Mouse (Mus musculus) kidney, postnatal 10 days (tissue): ENCODE results near the gene Mecom.

Source experiments
- DNase-seq: peaks from one replicate; pipeline ENCODE4 v3.0.0; 2021; ENCODE audit warnings: mixed read lengths

The Mecom gene

DNA sequence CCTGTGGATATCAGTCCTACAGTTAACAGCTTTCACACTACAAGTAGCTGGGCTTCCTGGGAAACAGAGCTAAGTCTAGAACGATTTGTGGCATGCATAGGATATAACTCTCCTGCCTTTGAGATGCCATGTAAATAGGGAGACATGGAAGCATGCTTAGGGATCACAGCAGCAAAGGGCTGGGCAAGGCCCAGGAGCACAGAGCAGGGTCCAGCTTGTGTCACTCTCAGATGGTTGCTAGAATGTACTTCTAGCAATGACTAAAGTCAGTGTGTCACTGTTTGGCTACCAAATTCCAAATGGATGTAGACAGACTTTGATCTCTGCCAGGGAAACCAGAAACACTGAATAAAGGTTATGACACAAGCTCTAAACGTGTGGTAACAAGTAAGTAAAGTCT lies 358.5 kb downstream of the Mecom start:
- DNase-seq = no peak

DNA sequence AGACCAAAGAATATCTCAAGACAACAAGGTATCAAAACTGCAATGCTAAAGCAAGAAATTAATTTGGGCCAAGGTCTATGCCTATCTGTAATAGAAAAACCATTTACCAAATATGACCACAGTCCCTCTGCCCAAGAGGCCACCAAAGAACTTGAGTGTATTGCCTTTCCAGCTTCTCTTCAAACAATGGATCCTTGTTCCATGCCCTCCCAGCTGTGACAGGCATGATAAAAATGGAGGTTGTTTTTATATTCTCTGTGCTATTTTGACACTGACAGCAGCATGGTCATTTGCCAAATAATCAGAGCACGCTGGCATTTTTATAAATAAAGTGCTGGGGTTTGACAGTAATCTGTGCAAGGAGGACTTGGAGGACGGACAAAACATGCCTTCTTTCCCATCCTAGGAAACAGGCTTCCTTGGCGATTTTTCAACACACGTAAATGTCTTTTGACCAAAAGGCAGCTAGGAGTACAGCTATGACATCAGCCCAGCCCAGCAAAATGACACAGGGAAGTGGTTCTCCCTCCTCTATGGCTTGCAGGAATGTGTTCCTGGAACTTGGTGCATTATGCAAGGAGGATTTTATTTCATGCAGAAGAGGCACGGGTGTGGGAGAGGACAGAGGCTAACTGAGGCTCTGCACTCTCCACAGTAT lies 359.9 kb downstream of the Mecom start:
- no peak for DNase-seq

DNA sequence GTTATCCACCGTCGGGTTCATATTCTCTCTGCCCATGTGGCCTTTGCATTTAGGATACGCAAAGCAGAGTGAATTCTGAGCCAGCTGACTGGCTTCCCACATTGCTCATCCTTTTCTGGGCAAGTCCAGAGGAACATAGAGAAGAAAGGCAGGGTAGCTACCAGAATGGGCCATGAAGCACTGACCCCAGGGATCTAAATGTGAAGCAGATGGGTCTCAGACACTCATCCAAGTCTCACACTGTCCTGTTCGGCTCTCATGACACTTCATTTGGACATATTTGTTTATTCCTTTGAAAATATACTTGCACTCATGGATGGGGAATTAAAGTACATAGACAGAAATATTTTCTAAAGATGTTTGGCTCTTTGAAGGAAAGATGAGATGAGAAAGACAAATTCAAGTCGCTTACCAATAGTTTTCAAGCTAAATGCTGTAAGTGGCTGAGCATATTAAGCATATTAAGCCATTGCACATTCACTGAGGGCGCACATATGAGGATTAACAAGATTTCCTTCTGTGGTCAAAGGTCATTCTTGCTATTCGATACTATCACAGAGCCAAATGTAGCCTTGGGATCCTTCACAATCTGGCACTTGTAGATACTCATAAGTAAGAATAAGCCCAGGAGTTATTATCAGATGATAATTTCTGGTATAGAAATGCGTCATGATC lies 365.9 kb downstream of the Mecom start:
- DNase-seq = no peak

DNA sequence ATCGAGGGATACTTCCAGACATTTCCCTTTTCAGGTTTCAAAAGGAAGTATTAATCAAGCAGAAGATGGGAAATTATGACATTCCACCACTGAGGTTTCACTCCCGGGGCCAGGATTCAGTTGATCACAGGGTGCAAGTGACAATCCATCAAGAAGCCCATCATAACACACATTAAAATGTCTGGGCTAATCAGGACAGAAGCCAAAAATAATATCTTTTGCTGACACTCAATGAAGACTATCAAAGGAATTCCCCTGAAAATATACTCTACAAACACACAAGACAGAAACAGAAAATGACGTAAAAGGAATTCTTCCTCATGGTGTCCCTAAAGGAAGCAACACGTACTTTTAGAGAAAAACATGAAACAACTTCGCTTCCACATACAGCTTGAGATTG lies 371.2 kb downstream of the Mecom start:
- DNase-seq = peak; percentile 22

DNA sequence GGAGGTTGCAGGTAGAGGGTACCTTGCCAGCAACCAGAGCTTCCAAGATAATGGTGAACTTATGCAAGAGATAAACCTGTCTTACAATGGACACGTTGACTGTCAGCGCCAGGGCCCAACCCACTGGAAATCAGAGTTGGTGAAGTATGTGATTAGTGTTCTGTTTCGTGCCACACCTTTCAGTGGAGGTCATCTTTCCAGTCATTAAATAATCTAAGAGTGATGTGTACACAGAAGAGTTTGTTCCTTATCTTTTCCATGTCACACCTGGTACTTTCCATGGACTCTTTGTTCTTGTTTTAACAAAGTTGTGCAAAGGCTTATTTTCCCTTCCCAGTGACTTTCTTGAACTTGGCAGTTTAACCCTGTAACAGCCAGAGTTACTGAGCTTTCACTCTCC lies 374.0 kb downstream of the Mecom start:
- DNase-seq = no peak

DNA sequence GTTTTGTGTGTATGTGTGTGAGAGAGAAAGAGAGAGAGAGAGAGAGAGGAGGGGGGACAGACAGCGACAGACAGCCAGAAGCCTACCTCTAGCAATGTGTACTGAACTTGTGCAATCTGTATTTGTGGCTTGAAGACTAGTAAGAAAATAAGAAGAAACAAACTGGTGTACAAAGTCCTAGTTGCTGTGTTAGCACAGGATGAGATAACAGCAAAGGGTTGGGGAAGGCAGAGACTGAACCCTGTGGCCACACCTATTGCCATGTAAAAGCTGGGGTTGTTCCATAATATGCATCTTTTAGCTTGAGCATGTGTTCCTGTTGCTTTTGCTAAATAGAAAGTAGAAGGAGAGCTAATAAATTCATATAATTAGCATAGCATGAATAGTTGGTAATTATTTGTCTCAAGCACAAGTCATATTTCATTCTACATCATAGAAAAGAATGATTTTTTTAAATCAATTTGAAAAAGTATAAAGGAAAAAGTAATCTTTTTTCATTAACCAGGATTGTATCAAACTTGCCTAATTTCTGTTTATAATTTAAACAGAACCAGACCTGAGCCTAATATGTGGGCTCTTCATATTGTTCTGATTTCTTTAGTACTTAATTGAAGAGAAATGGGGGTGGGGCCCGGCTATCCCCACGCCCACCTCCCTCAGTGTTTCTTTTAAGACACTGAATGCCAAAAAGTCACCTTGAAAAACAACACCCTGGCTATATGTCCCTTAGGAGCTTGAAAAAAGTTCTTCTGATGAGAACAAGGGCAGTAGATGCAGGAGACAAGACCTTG lies 379.2 kb downstream of the Mecom start:
- DNase-seq = no peak

DNA sequence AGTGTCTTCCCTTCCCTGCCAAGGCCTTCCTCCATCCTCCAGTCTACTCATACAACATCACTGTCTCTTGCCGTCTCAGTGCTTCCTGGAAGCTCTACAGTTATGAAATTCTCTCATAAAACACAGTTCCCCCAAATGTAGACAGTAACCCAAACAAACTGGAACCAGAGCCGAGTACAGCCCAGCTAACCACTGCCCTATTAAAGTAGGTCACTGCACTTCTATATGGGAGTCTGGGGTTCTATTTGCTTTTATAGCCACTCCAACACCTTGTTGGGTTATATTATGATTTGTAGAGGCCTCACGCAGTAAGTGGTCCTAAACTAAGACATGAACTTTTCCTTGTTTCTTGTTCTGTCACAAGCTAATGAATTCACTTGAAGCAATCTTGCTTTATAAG lies 380.8 kb downstream of the Mecom start:
- DNase-seq = no peak

DNA sequence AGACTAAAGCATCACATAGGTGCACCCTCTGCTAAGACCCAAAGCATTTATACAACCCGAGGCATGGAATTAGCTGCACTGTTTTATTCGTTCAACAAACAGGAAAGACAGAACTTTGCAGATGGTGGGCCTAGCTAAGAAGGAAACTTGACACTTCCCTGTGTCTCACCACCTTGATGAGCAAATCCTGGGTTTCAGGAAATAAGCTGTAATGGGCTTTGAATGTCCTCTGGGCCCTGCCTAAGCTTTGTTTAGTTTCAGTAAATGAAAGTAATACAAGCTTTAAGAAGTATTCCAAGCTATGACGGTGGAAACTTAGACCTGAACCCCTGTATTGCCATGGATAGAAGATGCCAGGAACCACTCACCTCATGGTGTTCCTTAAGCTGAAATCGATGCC lies 383.0 kb downstream of the Mecom start:
- DNase-seq = no peak

DNA sequence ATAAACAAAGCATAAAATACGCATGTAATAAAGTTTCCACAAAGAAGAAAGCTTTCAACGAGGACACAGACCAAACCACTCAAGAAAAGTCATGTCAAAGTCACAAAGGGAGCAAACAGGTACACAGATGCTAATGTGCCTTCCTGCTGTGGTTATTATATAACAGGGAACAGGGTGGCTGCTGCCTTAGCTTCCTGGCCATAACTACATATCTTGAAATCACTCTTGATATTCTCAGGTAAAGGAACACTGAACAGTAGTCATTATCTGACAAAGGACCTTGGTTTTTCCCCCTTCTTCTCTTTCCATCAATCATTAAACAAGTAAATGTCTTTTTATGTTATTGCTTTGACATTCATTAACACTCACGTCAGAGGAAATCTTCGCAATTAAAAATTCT lies 384.4 kb downstream of the Mecom start:
- no peak for DNase-seq

DNA sequence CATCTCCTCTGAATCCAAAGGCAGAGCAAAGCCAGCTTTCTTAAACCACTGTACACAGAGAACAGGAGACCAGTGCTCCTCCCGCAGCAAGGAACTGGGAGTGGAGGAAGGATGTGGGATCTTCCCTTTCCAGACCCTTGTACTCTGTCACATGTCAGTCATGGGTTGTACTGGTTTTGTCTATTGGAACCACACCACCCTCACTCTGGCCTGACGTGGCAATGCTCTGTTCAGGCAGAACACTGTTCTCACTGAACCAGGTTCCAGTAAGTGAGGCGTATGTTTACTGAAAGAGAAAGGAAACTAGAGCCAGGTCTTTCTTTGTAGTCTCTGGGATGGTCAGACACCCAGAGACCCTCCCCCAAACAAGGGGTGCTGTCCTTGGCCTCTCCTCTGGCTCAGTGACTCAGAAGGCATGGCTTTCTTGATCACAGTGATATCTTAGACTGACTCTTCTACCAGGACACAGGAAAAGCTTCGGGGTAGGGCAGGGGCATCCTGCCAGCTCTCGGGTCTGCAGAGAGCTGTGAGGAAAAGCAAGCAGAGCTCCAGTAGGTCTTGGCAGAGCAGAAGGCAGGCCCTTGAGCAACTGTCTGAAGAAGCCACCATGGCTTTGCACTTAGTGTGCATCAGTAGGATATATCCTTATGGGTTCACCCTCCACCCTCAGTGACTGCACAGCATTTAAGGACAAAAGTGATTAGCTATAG lies 386.7 kb downstream of the Mecom start:
- DNase-seq = peak; percentile 39

DNA sequence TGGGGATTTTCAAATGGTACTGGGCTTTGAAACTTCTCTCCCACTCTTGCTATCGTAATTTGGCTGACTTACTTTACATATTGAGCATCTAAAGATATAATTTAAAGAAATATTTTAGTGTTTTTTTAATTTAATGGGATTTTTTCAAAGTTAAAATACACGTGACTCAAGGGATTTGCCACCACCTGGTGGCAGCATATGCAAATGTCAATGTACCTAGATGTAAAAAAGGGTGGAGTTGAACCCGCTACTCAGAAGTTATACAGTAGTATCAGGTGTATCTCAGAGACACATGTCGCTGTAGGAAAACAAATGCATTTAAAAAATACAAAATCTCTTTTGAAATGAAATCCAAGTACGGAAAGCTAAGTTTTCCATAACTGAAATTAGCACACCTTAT lies 387.5 kb downstream of the Mecom start:
- peak; percentile 29 for DNase-seq

DNA sequence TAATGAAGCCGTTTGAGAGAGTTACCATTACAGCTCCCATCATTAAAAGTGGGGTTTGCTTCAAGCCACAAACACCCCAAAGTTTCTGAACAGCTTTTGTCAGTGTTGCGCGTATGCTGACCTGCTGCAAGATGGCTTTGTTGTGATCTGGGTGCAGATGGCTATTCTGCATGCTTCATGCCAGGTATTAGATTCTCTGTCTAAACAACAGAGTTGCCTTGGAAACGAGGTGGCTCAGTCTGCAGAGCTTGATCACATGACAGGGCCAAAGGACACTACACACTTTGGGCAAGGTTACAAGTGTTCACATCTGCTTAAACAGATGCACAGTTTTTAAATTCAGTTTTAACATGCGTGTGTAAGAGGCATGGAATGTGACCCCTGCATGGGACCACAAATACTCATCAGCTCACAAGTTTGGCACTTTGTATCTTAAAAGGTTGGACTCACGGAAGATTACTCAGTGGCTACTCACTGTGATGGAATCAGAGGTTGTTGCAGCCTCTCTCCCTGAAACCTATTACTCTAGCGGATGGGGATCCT lies 390.6 kb downstream of the Mecom start:
- no peak for DNase-seq

DNA sequence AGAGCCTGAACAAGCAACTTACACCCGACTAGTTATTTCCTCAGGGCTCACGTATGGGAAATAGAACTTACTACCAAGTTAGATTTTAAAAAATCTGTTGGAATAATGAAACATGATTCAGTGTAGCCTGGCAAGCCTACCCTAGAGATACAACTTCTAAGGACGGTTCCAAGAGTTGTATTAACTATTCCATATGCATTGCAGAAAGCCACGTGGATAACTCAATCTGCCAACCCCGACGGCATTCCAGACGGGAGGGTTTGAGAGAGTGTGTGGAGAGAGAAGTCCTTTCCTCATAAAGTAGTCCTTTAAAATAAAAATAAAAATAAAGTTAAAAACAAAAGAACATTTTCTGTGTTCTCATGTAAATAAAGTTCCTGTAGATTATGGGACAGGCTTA lies 393.4 kb downstream of the Mecom start:
- no peak for DNase-seq

DNA sequence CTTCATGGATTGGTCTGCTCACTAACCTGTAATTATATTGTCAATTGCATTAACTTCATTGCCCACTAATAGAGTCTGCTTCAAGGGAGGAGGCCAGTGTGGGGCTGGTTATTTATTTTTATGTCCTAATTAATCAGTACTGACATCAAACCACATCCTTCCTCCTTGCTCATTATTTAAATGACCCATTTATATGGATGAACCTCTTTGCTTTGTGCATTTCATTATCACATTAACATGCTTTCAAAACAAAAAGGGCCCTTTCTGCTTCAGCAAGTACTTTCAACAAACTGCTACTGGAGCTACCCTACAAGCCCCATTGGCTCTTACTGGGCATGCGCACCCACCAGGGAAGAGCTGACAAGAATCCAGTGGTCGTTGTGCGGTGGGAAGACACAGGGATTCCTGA lies 393.9 kb downstream of the Mecom start:
- DNase-seq = no peak

DNA sequence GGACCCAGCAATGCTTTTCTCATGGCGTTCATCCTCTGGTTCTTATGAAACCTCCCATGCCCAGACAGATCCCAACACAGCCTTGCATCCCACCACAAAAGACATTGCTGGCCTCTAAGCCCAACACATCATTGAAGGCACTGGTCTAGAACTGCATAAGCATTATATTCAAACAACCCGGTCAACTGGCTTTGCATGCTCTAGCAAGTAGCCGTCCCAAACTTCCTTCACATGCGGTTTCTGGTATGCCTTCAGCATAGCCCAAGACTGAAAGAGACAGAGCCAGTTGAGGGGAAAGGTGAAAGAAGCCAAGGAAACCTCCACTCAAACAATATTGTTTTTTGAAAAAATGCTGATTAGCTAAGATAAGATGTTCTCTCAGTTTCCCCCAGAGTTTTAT lies 397.7 kb downstream of the Mecom start:
- no peak for DNase-seq

DNA sequence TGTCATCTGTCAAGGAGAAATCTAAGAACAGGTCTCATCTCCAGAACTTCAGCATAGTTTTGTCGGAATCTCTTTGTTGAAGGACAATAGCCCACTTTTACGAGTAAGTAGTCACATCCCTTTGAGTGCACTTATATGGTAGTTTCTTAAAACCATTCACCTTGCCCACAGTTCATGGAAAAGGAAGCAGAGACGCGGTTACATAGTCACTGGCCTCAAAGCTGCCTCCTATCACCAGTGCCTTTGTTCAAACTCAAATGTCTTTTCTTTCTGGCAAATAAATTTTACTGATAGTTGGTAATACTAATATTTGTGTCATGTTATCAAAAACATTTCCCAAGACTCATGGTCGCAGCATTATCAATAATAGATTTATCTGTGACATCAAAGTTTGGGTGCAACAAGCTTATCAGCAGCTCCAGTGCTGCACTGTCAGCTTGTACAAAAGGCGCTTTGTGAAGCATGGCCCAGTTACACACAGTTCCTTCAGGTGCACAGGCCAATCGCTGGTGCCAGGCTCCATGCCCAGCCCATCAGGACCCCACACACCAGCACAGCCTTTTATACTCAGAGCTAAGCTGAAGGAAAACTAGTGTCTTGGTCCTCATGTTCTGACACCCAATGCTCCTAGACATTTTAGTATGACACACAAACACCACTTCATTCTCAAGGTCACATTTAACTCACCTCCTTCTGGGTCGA lies 399.3 kb downstream of the Mecom start:
- no peak for DNase-seq

DNA sequence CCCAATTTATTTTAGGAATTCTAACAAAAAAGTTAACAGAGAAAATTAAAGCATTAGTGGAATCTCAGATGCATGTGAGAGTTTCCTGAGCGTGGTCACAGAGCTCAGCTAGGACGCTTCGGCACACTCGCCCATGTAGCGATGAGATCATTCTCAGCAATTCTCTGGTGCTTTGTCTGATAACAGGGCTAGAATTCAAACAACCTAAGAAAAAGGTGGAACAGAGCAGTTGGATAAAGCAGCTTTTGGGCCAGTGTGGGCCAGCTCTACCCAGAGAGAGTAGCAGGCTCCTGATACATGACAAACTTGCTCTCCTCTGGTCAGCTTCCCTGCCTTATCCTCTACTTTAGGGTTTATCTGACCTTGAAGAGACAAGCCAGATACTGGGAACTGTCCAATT lies 402.8 kb downstream of the Mecom start:
- no peak for DNase-seq

DNA sequence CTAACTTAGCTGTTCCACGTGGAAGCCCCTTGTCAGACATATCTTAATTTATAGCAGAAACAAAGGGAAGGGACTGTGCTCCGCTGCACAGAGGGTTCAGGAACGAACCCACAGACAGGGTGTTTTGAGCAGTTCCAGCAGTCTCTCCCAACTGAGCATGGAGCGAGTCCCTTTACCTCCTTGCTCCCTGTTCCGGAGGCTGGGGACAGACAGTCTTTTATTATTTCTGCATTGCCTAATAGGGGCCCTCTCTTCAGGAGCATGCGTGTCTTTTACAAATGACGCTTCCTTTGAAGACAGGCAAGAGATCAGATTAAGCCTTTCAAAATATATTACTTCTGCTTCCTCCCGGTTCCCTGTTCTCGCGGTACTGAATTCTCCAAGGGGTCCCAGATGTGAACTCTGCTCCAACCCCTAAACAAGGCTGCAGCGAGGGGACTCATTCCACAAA lies 403.8 kb downstream of the Mecom start:
- DNase-seq = no peak

DNA sequence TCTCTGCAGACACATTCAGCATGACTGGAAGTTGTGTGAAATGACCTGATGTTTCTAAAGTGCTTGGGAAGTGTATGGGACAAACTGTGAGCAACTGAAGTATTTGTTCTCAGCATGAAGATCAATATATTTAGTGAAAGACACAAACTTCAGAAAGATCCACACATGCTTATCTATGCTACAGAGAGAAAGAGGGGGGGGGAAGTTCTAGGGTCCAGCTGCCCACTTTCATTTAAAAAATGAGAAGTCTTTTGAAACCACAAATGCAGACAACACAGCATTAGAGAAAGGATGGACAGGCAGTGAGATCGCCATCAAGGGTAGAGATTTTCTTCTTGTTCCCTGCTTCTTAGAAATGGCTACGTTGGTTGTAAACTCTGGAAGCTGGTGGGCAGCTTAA lies 404.4 kb downstream of the Mecom start:
- DNase-seq = no peak

DNA sequence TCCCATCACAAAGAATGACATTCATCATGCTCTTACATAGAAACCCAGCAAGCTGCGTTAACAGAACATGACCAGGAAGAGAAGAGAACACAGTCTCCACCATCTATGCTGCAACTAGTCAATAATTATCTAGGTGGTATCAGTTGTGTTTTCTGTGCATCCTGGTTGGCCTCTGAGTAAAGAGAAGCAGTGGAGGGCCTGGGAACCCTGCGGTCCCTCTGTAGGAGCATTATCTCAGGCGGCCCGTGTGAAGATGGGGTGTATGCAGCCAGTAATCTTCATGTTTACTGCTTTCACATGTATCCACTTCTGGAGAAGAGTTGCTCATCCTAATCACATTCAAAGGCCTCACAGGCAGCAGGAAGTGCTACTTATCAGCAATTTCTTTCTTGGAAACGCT lies 407.5 kb downstream of the Mecom start:
- no peak for DNase-seq

DNA sequence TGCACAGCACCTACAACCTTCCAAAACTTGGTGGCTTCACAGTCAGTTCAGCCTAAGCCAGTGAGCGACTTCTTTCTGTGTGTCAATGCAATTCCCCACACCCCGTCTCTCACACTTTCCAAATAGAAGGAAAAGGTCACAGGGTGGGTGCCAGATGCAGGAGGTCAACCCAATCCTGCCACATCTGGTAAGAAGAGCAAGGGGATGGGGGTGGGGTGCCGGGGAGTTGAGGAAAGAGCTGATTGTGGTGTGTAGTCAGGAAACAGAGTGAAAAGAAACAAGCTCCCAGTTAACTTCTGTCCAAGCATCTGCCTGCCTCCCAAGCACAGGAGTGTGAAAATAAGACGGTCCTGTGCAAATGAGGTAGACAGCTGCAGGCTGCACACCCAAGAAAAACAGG lies 408.1 kb downstream of the Mecom start:
- DNase-seq = no peak

DNA sequence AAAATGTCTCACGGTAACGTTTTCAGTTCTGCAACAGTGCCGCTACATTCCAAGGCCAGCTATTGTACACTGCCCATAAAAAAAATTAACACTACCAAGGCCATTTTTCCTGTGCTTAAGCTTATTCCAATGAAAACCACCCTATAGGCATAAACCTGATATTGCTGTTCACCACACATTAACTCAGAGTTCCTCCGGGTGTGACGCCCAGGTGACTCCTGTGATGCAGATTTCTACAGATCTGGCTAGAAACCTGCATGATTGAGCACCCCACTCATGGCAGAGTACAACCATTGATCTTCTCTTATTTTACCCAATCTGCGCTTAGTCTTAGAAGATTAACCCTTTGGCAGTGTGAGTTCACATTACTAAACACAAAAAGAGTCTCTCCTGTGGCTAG lies 409.2 kb downstream of the Mecom start:
- DNase-seq = no peak

DNA sequence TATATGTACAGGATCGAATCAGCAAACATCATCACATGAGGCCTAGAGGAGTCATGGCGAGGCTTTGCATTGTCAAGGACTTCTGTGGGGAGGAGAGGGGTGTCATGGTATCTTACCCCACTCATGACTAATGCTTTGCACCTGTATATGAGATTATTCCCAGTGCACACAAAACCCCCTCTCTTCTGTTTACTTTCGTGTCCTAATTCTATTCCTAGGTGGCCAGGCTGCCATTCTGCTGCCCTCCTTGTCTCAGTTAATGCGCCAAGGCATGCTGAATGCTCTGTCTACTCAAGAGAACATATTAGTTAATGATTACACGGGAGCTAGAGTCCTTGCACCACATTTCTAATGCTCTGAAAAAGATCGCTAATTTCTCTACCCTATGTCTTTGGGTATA lies 412.0 kb downstream of the Mecom start:
- DNase-seq = no peak
